Mouse (Mus musculus): ENCODE results near the gene Mier2.

DNA sequence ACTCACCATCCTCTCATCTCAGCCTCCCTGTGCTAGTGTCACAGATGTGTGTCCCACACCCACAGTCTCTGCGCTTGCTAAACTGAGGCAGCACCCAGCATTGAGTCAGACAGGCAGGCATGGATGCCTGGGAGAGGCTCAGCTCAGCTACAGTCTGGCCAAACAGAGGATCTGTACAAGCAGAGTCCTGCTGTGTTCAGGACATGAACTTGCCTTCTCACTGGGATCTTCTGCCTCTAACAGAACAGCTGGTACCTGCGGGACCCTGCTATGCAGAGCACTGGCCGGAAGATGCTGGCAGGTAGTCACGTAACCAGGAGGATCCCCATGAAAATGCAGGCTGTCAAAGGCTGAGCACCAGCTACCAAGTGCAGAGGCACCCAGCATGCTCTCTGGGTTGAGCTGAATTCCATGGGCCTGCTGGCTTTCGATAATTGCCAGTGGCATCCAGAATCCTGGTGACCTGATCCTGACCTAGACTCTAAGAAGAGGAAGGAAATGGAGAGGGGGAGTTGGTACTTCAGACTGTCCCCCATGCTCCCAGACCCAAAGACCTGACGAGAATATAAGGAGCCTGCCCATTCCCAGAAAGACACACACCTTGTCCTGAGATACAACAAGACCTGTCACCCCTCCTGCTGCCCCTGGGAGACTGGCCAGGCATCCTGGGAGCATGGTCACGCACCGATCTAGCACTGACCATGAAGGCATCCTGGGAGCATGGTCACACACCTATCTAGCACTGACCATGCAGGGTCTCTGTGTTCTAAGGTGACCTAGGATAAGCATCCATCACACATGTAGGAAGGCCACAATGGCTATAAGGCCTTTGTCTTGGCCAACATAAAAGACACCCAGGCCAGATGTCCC is 29.3 kb downstream of the Mier2 start:
- TF ChIP-seq CTCF (IDR thresholded peaks at IDR 0.05) (no peak), EP300 (IDR thresholded peaks at IDR 0.05; ENCODE audit: insufficient read depth, low read depth, low read length) (no peak)
